Mouse (Mus musculus) cortical plate, adult 2 months (tissue): ENCODE data around the gene Zfp383. TPM values are rescaled to one million over a fixed set of nuclear protein-coding genes. Genes with fewer than 3 reads are reported as not detected.

ENCODE experiments used
- H3K27ac ChIP-seq: fragments of 200-500 bp; 2 replicates; pipeline ENCODE4 v1.5.1; 2012; ENCODE audit warnings: low read length, control low read depth, inconsistent platforms; ENCODE audit not compliant: insufficient read depth
- H3K4me1 ChIP-seq: fragments of 200-500 bp; 2 replicates; pipeline ENCODE4 v1.6.1; 2011; ENCODE audit warnings: low read length; ENCODE audit not compliant: control insufficient read depth, insufficient read depth
- H3K4me3 ChIP-seq: fragments of 200-500 bp; 2 replicates; pipeline ENCODE4 v1.5.1; 2011; ENCODE audit warnings: mild to moderate bottlenecking, low read length, control low read depth; ENCODE audit not compliant: insufficient read depth
- CTCF ChIP-seq: fragments of 200-500 bp; IDR thresholded peaks from 2 replicates; pipeline ENCODE4 v1.5.1; 2011; ENCODE audit warnings: mild to moderate bottlenecking, control low read depth, low read length; ENCODE audit not compliant: insufficient read depth; ENCODE audit errors: extremely low read depth
- POLR2A ChIP-seq: fragments of 200-500 bp; IDR thresholded peaks from 2 replicates; pipeline ENCODE4 v1.6.1; 2011; ENCODE audit warnings: mild to moderate bottlenecking, low read length, control low read depth; ENCODE audit not compliant: insufficient read depth; ENCODE audit errors: extremely low read depth
- polyA plus RNA-seq: library from polyadenylated mRNA; depleted of rRNA; stranded (reverse); fragments of >200 nt; gene quantifications from 2 replicates; pipeline ENCODE4 v1.2.3, GENCODE M21; 2012

Gene Zfp383
- polyA plus RNA-seq, 1 experiment, result 9.2 TPM

- Histone ChIP-seq H3K4me3 (no peak overlapping the region), H3K27ac (no peak overlapping the region), H3K4me1 (no peaks in the 10 kb centered on the region)
- no peak for TF ChIP-seq CTCF
- no peak for TF ChIP-seq POLR2A
Measured at GRCm38 (mm10) chr7:29922780-29923179, 14.8 kb downstream of the Zfp383 start.

GRCm38 (mm10) chr7:29938856-29939255, 30.8 kb downstream of the Zfp383 start:
- H3K4me1 ChIP-seq, result no peaks in the 10 kb centered on the region
- H3K4me3 ChIP-seq, result no peak overlapping the region
- no peak overlapping the region for H3K27ac ChIP-seq
- TF ChIP-seq CTCF, result no peak
- TF ChIP-seq POLR2A, result no peak

DNA sequence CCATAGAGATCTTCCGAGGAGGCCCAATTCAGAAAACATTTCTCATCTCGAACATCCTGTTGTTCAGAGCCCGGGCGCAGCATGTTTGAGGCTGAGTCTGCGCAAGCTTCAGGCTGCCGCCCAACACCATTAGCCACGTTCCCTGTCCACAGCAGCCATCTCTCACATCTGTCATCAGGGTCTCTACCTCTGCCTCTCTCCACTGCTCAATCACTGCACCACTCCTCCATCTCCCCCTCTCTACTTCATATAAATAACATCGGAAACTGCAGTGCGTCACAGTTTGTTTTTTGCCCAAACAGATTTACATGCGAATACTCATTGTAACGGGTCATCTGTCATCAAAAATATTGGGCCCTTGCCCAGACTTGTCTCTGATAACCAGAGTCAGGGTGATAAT, 33.0 kb downstream of the Zfp383 start:
- Histone ChIP-seq H3K4me1 (no peaks in the 10 kb centered on the region; the same call in 1 of the 2 replicates), H3K4me3 (no peak overlapping the region), H3K27ac (no peak overlapping the region)
- no peak for TF ChIP-seq POLR2A
- no peak for TF ChIP-seq CTCF

GRCm38 (mm10) chr7:29942740-29943139, 34.7 kb downstream of the Zfp383 start:
- no peaks in the 10 kb centered on the region; the same call in 1 of the 2 replicates for H3K4me1 ChIP-seq
- peak overlapping the region; percentile 43; the same call in 1 of the 2 replicates for H3K27ac ChIP-seq
- TF ChIP-seq CTCF (no peak), POLR2A (no peak)
- no peak overlapping the region for H3K4me3 ChIP-seq

- Histone ChIP-seq H3K4me1 (no peaks in the 10 kb centered on the region; the same call in 1 of the 2 replicates), H3K4me3 (no peak overlapping the region), H3K27ac (no peak overlapping the region)
- TF ChIP-seq POLR2A (no peak), CTCF (no peak)
Measured at GRCm38 (mm10) chr7:29943720-29944119, 35.7 kb downstream of the Zfp383 start.

GRCm38 (mm10) chr7:29944201-29944600, 36.2 kb downstream of the Zfp383 start:
- no peak overlapping the region for H3K4me3 ChIP-seq
- H3K4me1 ChIP-seq, result no peaks in the 10 kb centered on the region; the same call in 1 of the 2 replicates
- H3K27ac ChIP-seq, result no peak overlapping the region
- TF ChIP-seq POLR2A, result no peak

DNA sequence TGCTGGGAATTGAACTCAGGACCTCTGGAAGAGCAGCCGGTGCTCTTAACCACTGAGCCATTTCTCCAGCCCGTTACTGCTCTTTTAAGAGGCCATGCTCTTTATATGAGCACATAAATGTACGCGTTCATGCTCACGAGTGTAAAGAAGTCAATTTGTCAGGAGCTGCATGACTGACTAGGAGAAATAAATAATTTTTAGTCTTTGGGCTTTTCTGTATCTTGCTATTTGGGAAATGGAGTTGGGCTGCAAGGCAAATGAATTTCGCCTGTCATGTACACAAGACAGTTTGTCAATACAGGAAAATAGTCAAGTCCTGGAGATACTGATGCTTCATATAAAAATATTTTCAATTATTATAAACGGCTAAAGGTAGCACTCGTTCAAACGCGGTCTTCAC, 45.1 kb downstream of the Zfp383 start:
- no peaks in the 10 kb centered on the region for H3K4me1 ChIP-seq
- peak overlapping the region; percentile 85 for H3K27ac ChIP-seq
- H3K4me3 ChIP-seq, result peak overlapping the region; percentile 74
- TF ChIP-seq POLR2A, result no peak
- no peak for TF ChIP-seq CTCF

DNA sequence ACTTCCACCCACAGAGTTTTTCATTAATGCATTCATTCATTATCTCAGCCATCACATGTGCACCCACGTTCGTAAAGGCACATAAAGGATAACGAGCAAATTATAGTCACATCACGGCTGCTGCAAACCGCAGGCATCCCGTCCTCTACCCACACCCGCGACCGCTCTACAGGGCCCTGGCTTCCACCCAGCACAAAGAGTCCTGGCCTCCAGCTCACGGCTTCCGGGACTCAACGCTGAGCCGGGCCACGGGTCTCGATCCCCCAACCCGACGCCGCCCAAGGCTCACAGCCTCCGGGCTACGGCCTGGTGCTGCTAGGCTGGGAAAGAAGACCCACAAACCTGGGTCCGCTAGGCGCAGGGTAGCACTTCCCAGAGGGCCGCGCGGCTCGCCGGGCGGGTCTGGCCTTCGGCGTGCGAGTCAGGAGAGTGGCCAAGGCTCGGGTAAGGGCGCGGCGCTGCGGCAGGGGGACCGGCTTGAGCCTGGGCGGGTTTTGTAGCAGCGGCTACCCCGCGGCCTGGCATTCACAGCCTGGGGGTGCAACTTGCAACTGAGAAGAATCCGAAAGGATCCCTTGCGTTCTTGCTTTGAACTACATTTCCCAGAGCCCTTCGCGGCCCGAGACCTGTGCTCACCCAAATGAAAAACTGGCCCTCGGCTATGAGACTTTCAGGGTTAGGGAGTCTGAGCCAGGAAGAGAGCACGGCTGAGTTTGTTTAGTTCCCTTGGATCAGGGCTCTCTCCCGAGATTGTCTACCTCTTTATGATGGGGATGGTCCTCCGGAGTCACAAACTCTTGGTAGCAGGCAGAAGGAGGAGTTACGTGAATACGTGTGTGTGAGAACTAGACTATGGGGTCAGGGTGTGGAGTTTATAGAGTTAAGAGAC, 45.7 kb downstream of the Zfp383 start, which contains the start of gene Zfp74:
Gene Zfp74, minus strand, starts transcription at position 577 of the 889 bp plus-strand sequence.
- H3K4me3 ChIP-seq, result peak within 1 kb of the TSS; percentile 74
- H3K27ac ChIP-seq, result peak within 1 kb of the TSS; percentile 85
- no peaks in the 10 kb centered on the region for H3K4me1 ChIP-seq
- TF ChIP-seq CTCF, result no peak
- TF ChIP-seq POLR2A, result peak; percentile 62; the same call in 1 of the 2 replicates

DNA sequence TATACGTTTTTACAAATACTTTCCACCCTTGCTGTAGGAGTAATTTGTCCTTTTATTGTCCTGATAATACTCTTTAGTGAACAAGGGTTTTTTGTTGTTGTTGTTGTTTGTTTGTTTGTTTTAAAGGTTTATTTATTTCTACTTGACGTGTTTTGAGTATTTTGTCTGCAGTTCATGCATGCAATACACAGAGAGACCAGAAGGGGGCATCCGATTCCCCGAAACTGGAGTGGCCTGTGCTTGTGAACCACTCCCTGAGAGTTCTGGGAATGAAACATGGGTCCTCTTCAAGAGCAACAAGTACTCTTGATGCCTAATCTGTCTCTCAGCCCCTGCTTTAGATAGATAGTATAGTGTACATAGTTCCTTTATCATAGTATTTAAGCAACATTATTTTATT, 46.7 kb downstream of the Zfp383 start:
- Histone ChIP-seq H3K27ac (no peak overlapping the region), H3K4me3 (peak overlapping the region; percentile 74; the same call in 1 of the 2 replicates), H3K4me1 (no peaks in the 10 kb centered on the region)

GRCm38 (mm10) chr7:29956257-29956656, 48.2 kb downstream of the Zfp383 start:
- H3K27ac ChIP-seq, result no peak overlapping the region
- TF ChIP-seq CTCF, result no peak
- no peak for TF ChIP-seq POLR2A
- H3K4me1 ChIP-seq, result no peaks in the 10 kb centered on the region
- H3K4me3 ChIP-seq, result peak overlapping the region; percentile 33

More for the DNA sequence above, 46.7 kb downstream of the Zfp383 start:
- TF ChIP-seq CTCF, result peak; percentile 27
- no peak for TF ChIP-seq POLR2A
